Mouse (Mus musculus): Measurements from ENCODE around the gene Tmem265.

- no peak for TF ChIP-seq RAD21 (IDR thresholded peaks at IDR 0.05; ENCODE audit: low read depth, low read length)
- TF ChIP-seq POLR2A (IDR thresholded peaks at IDR 0.05; ENCODE audit: control insufficient read depth in 1 of 2, insufficient read depth in 1 of 2, low read depth in 1 of 2, low read length in 2 of 2, poor library complexity in 1 of 2): no peak
- TF ChIP-seq E2F4 (IDR thresholded peaks at IDR 0.05; ENCODE audit: borderline replicate concordance, low read depth, low read length): no peak
- no peak for TF ChIP-seq MYB (IDR thresholded peaks at IDR 0.05; ENCODE audit: low read depth, low read length)
- no peak for TF ChIP-seq MAFK (IDR thresholded peaks at IDR 0.05; ENCODE audit: borderline replicate concordance, low read depth, low read length)
- TF ChIP-seq USF1 (IDR thresholded peaks at IDR 0.05; ENCODE audit: low read depth, low read length): no peak
- no peak for TF ChIP-seq NELFE (IDR thresholded peaks at IDR 0.05; ENCODE audit: low read depth, low read length)
- TF ChIP-seq MAX (IDR thresholded peaks at IDR 0.05; ENCODE audit: low read length): no peak
- no peak for TF ChIP-seq ZNF384 (IDR thresholded peaks at IDR 0.05; ENCODE audit: low read depth, low read length)
- TF ChIP-seq EP300 (IDR thresholded peaks at IDR 0.05; ENCODE audit: low read depth in 1 of 2, low read length in 2 of 2): no peak
- TF ChIP-seq UBTF (IDR thresholded peaks at IDR 0.05; ENCODE audit: borderline replicate concordance, insufficient read depth, low read depth, low read length): no peak
- TF ChIP-seq NRF1 (IDR thresholded peaks at IDR 0.05; ENCODE audit: insufficient read depth, low read depth, low read length, poor library complexity, severe bottlenecking): no peak
- no peak for TF ChIP-seq TAL1 (IDR thresholded peaks at IDR 0.05; ENCODE audit: low read length)
Observed at GRCm38 (mm10) chr7:127604256-127604655, 43.1 kb downstream of the Tmem265 start.

Data from MEL (cell line).